Comparison of ENCODE assay signal across 9 mouse cellular contexts in genomic region chr4:43114946-43115345, GRCm38 (mm10). TPM values are rescaled to one million over a fixed set of nuclear protein-coding genes. Genes with fewer than 3 reads are reported as not detected.
DNase-seq lines count a peak whose midpoint lies in the region; ATAC-seq and TF ChIP-seq lines count a peak whose summit lies in the region.
"Had no signal": no experiment of that assay in that cellular context is flagged by ENCODE, and none has a peak within 500 bp of the region (broad histone marks: within the 10 kb centered on the region; RNA-seq: fewer than 3 reads in every experiment).

No protein-coding gene starts in this region.

- no peak overlapping the region for H3K4me3 ChIP-seq in midbrain, embryonic 10.5 days
- no peak overlapping the region for H3K4me3 ChIP-seq in midbrain, embryonic 11.5 days (ENCODE audit: low read depth, low read length)
- H3K4me3 ChIP-seq in cortical plate, adult 2 months (ENCODE audit: insufficient read depth, low read length) = no peak overlapping the region
- H3K4me3 ChIP-seq: myocyte had no signal

- intact Hi-C loops in left cerebral cortex, postnatal 36 days (cut with DNase I) = no loop called here

- H3K9ac ChIP-seq in midbrain, embryonic 11.5 days (ENCODE audit: low read length) = no peak overlapping the region

- H3K4me1 ChIP-seq in midbrain, embryonic 10.5 days = no peaks in the 10 kb centered on the region
- no peaks in the 10 kb centered on the region for H3K4me1 ChIP-seq in midbrain, embryonic 11.5 days (ENCODE audit: control insufficient read depth, insufficient read depth, low read length)
- no peaks in the 10 kb centered on the region for H3K4me1 ChIP-seq in cortical plate, adult 2 months (ENCODE audit: control insufficient read depth, insufficient read depth, low read length)

- H3K4me2 ChIP-seq in midbrain, embryonic 11.5 days = no peak overlapping the region

- H3K9me3 ChIP-seq in midbrain, embryonic 10.5 days (replicated peaks) = no peaks in the 10 kb centered on the region
- H3K9me3 ChIP-seq in midbrain, embryonic 11.5 days (ENCODE audit: control insufficient read depth, low read length) = no peaks in the 10 kb centered on the region

- H3K36me3 ChIP-seq in midbrain, embryonic 10.5 days = peaks cover 5% of the 10 kb centered on the region; the same call in 1 of the 2 replicates
- no peaks in the 10 kb centered on the region for H3K36me3 ChIP-seq in midbrain, embryonic 11.5 days (ENCODE audit: control insufficient read depth, insufficient read depth, low read length)

- H3K27me3 ChIP-seq in midbrain, embryonic 10.5 days (ENCODE audit: low read depth, poor library complexity, severe bottlenecking) = no peaks in the 10 kb centered on the region
- H3K27me3 ChIP-seq in midbrain, embryonic 11.5 days (ENCODE audit: control insufficient read depth, insufficient read depth, low read length) = no peaks in the 10 kb centered on the region

- WGBS in midbrain, embryonic 10.5 days = 30% methylated on average over 2 of the region's 2 CpGs
- 26% methylated on average over 2 of the region's 2 CpGs for WGBS in midbrain, embryonic 11.5 days

- TF ChIP-seq CTCF in cortical plate, adult 2 months (IDR thresholded peaks at IDR 0.05; ENCODE audit: extremely low read depth, insufficient read depth, low read length) = peak; percentile 65; the same call in 1 of the 2 replicates

- peak; percentile 29 for DNase-seq in midbrain, embryonic 10.5 days (ENCODE audit: low spot score)
- DNase-seq in midbrain, embryonic 11.5 days (ENCODE audit: low spot score, missing footprints) = no peak
- peak; percentile 74 for DNase-seq in adipocyte (ENCODE audit: low spot score)
- peak; percentile 2 for DNase-seq in hindlimb bud, embryonic 11.5 days (ENCODE audit: extremely low spot score, low read depth, low spot score)
- peak; percentile 38 to 47 for DNase-seq in left cerebral cortex, postnatal 36 days (ENCODE audit: low spot score in 2 of 2)
- DNase-seq in retina, embryonic 14.5 days (ENCODE audit: low spot score) = peak; percentile 76

- ATAC-seq in midbrain, embryonic 11.5 days (ENCODE audit: low FRiP score) = no peak
- ATAC-seq in inflammation-experienced regulatory T-cells, adult 6 months = no peak

- no peak overlapping the region for H3K27ac ChIP-seq in midbrain, embryonic 10.5 days (replicated peaks)
- no peak overlapping the region for H3K27ac ChIP-seq in midbrain, embryonic 11.5 days (ENCODE audit: low read depth, low read length)
- H3K27ac ChIP-seq in cortical plate, adult 2 months (ENCODE audit: insufficient read depth, low read length) = no peak overlapping the region

- TF ChIP-seq POLR2A in cortical plate, adult 2 months (IDR thresholded peaks at IDR 0.05; ENCODE audit: extremely low read depth, insufficient read depth, low read length) = no peak

RNA-seq across cellular contexts. Expression of gene Unc13b, which starts 56.2 kb away (rescaled TPM):
- polyA plus RNA-seq in midbrain, embryonic 10.5 days (2016; fragmentation: Nextera tagmentation; extraction: Ambion mirVana) = 9.9 and 14.2 TPM in 2 replicates
- polyA plus RNA-seq in midbrain, embryonic 11.5 days (2014; fragmentation: Nextera tagmentation; extraction: Ambion mirVana) = 14.7 and 16.2 TPM in 2 replicates
- polyA plus RNA-seq in cortical plate, adult 2 months (2012; rRNA removed) = 66.7 and 77.8 TPM in 2 replicates
- 10 to 100 TPM; 50.5 to 71.9 TPM for total RNA-seq in left cerebral cortex, postnatal 36 days (2021)
- polyA plus RNA-seq in inflammation-experienced regulatory T-cells, adult 6 months (2017; shearing (Covaris generic)) = under 1 TPM in 2 of 3 experiments, not detected in 1; 0.23 to 0.38 TPM
